Mouse (Mus musculus) macrophage (primary cell): ENCODE data around the gene Aqp3. TPM values are rescaled to one million over a fixed set of nuclear protein-coding genes. Genes with fewer than 3 reads are reported as not detected.

ENCODE experiments used
- H3K27ac ChIP-seq: fragments of 350-480 bp; formaldehyde crosslinking; 2 replicates; pipeline ENCODE4 v1.9.0; 2021
- H3K36me3 ChIP-seq: fragments of 350-480 bp; formaldehyde crosslinking; 2 replicates; pipeline ENCODE4 v1.9.0; 2021; ENCODE audit errors: inconsistent target
- H3K4me3 ChIP-seq: fragments of 350-480 bp; formaldehyde crosslinking; 2 replicates; pipeline ENCODE4 v1.9.0; 2021; ENCODE audit errors: inconsistent target
- H3K79me2 ChIP-seq: fragments of 350-480 bp; formaldehyde crosslinking; 2 replicates; pipeline ENCODE4 v1.9.0; 2021; ENCODE audit errors: inconsistent target
- WGBS: methylation state at CpG from one replicate; pipeline ENCODE4 v1.1.7; 2026; ENCODE audit warnings: inconsistent platforms; ENCODE audit not compliant: missing documents; 5-methylcytosine and 5-hydroxymethylcytosine counted together
- polyA plus RNA-seq: library from polyadenylated mRNA; stranded (reverse); fragments of 250-400 nt; gene quantifications from 3 replicates; pipeline ENCODE4 v1.2.4, GENCODE M21; 2018; ENCODE audit warnings: inconsistent platforms

Gene Aqp3
- polyA plus RNA-seq, 1 experiment from 2014 or later, result not detected

DNA sequence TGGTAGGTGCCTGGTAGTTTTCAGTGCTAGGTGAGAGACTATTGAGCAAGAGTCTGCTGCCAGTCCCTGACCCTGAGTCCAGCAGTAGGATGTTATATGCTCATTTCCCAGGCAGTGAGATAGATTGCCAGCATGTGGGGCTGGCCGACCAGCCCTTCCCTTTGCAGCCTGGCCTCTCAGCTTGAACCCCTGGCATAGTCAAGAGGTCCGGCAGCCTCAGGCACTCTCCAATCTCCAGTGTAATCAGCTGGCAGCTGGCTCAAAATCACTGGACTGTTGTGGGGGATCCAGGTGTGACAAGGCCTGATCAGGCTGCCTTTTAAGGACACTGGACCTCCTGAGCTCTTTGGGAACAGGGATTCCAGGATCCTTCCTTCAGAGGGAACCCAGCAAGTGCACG is 34.6 kb downstream of the Aqp3 start:
- H3K36me3 ChIP-seq, result no peaks in the 10 kb centered on the region
- no peaks in the 10 kb centered on the region for H3K79me2 ChIP-seq
- no peak overlapping the region for H3K27ac ChIP-seq
- 75% methylated on average over 3 of the region's 3 CpGs for WGBS
- no peak overlapping the region for H3K4me3 ChIP-seq

DNA sequence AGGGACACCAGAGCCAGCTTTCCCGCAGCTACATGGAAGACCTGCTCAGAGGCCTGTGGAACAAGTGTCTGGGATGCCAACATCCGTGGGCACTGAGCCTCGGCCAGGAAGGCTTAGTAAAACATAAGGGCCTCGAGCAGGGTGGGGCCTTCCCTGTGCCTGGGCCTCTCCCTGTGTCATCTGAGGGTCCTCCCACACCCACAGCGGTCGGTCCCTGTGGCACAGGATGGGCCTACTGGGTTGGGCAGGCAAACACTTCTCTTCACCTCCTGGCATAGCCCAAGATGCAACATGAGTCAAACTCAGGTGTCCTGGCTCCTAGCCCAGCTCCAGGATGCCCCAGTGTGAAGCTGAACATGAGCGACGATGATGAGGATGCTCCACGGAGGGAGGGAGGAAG is 40.6 kb downstream of the Aqp3 start:
- H3K27ac ChIP-seq, result no peak overlapping the region
- no peak overlapping the region for H3K4me3 ChIP-seq
- H3K36me3 ChIP-seq, result no peaks in the 10 kb centered on the region
- no peaks in the 10 kb centered on the region for H3K79me2 ChIP-seq
- 90% methylated on average over 9 of the region's 9 CpGs for WGBS

DNA sequence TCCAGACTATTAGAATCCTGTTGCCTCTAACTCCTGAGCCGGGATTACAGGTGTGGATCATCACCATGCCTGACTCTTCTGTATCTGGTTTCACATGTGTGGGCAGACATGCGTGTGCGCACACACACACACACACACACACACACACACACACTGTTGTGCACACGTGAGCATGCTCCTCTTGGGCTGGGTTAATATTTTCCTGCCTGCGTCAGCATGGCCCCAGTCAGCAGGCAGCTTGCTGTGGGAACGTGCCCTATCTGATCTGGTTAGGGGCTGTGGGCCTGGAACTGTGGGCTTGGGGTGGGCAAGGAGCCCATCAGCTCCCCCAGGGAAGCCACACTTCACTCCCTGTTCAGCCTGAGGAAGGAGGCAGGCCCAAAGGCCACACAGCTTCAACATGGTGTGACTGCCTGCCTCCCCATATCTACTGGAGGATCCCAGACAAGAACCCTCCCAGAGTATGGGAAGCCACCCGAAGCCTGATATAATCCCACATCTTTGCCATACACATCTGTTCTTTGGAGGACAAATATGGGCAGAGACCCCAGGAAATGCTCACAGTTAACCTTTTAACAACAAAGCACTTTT is 41.1 kb downstream of the Aqp3 start:
- Histone ChIP-seq H3K4me3 (no peak overlapping the region), H3K79me2 (no peaks in the 10 kb centered on the region), H3K36me3 (no peaks in the 10 kb centered on the region), H3K27ac (no peak overlapping the region)
- WGBS, result 98% methylated on average over 7 of the region's 7 CpGs

DNA sequence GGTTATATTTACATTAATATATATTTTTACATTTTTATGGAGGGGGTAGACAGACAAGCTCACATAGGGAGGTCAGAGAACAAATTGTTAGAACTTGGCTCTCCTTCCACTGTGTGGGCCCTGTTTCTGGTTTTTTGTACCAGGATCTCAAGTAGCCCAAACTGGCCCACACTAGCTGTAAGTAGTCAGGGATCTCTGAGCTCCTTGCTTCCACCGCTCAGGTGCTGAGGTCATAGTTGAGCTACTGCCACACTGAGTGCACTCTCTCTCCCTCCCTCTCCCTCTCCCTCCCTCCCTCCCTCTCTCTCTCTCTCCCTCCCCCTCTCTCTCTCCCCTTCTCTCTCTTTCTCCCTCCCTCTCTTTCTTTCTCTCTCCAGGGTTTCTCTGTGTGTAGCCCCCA is 41.7 kb downstream of the Aqp3 start:
- 88% methylated on average over 1 of the region's 1 CpGs for WGBS

DNA sequence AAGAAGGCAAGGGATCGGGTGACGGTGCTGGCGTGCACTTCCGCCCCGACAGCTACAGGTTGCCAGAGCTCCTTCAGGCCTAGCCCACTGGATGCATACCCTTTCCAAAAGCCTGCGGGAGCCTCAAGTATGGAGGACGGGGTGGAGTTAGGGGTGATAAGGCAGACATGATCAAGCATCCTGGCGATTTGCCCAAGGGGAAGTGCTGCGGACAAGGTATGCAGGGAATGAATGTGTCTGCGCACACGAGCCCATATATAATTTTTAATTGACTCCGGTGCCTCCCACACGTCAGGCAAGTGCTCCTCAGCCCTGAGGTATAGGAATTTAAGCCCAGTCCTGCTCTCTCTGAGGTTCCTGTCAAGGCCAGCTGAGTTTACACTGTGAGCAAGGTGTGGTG is 42.9 kb downstream of the Aqp3 start:
- no peaks in the 10 kb centered on the region for H3K79me2 ChIP-seq
- no peak overlapping the region for H3K27ac ChIP-seq
- WGBS, result 89% methylated on average over 13 of the region's 13 CpGs
- no peaks in the 10 kb centered on the region for H3K36me3 ChIP-seq
- no peak overlapping the region for H3K4me3 ChIP-seq

More for the DNA sequence above, 41.7 kb downstream of the Aqp3 start:
- Histone ChIP-seq H3K79me2 (no peaks in the 10 kb centered on the region), H3K27ac (no peak overlapping the region), H3K36me3 (no peaks in the 10 kb centered on the region), H3K4me3 (no peak overlapping the region)

DNA sequence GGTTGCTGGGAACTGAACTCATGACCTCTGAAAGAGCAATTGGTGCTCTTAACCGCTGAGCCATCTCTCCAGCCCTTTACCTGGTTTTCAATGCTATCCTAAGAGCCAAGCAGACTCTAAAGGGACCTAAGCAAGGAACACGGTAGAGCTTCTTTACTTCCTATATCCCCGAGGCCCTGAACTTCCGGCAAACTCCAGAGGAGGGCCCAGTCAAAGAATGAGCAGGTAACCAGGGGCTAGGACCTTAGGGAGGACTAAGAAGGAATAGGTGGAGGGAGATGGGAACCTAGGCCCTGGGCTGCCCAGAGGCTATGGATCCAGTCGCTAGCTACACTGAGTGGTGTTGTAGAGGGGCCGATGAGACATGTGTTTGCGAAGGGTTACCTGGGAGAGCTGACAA is 46.2 kb downstream of the Aqp3 start:
- Histone ChIP-seq H3K4me3 (no peak overlapping the region), H3K79me2 (no peaks in the 10 kb centered on the region), H3K27ac (no peak overlapping the region), H3K36me3 (no peaks in the 10 kb centered on the region)
- WGBS, result 93% methylated on average over 7 of the region's 7 CpGs

DNA sequence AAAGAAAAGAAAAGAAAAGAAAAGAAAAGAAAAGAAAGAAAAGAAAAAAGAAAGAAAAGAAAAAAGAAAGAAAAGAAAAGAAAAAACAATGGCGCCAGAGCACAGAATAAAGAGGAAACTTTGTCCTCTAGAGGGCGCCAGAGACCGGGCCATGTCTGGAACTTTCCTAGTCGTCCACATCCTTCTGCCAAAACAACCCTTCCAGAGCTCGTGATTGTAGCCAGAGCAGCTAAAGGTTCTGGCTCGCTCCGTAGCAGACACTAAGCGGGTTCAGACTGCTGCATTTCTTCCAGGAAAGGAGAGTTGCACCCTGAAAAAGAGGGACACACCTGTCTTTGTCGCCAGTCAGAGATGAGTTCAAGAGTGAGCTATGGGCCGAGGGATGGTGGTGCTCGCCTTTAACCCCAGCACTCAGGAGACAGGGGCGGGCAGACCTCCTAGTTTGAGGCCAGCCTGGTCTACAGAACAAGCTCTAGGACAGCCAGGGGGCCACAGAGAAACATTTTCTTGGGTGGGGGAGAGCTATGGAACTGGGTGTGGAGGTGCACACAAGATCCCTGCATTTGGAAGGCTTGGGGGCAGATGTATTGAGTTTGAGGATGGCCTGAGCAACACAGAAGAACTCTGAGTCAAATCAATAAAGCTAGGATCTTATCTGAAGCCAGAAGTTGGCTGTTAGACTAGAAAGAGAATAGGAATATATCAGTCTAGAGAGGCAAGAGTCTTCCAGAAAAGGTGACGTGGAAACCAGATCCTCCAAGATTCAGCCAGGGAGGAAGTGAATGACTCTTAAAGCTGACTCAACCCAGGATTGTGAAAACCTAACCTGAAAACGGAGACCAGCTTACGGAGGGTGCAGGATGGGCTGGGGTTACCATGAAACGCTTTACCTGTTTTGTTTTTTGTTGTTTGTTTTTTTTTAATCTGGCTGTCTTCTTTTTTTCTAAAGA is 47.0 kb downstream of the Aqp3 start:
- H3K27ac ChIP-seq, result no peak overlapping the region
- no peaks in the 10 kb centered on the region for H3K79me2 ChIP-seq
- 36% methylated on average over 16 of the region's 16 CpGs for WGBS
- H3K36me3 ChIP-seq, result no peaks in the 10 kb centered on the region
- H3K4me3 ChIP-seq, result no peak overlapping the region

DNA sequence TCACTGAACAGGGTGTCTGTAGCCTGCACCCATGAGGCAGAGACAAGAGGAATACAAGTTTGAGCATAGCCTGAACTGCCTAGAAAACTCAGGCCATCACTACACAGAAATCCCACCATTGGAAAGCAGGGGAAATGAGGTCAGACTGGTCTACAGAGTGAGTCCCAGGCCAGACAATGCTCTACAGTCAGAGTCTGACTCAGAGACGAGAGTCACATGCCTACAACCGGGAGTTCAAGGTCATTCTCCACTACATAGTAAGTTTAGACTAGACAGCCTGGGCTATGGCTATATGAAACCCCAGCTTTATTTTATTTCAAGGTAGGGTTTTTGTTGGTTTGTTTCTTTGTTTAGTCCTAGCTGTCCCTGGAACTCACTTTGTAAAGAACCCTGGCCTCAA is 49.1 kb downstream of the Aqp3 start:
- 74% methylated on average over 2 of the region's 2 CpGs for WGBS
- no peak overlapping the region for H3K4me3 ChIP-seq
- no peaks in the 10 kb centered on the region for H3K36me3 ChIP-seq
- no peak overlapping the region for H3K27ac ChIP-seq
- no peaks in the 10 kb centered on the region for H3K79me2 ChIP-seq

DNA sequence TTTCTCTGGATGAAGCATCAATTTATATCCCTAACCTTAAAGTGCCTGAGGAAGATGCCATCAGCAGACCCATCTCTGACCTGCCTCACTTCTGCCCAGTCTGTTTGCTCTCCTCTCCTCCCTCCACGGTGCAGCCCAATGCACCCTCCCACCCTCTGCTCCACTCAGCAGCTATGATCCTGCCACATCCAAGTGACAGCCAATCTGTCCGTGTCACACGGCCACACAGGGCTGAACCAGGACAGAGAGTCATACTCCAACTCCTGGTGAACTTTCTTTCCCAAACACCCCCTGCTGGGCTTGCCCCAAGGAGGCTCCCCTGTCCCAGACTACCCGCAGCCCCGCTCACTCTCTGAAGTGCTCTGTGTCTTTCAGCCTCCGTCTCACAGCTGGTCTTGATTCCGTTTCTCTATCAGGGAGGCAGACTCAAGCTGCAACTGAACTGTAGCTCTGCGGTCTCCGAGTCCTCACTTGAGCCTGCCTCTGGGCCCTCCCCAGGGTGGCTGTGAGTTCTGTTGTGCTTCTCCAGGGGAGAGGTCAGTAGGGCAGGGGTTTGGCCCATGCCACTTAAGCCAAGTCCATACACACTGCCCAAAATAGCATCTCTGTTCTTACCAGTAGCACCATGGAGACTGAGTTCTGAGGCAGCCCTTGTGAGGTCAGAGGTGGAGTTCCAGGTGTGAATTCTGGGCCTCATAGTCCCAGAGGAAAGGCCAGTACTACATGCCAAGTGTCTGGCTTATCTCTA is 50.3 kb downstream of the Aqp3 start, which contains the start of gene Aqp7:
Aqp7 (minus strand) TSS at position 616 of the 748 bp plus-strand sequence.
- no peak within 1 kb of the TSS for H3K27ac ChIP-seq
- 81% methylated on average over 9 of the region's 9 CpGs for WGBS
- no peaks in the 10 kb centered on the region for H3K79me2 ChIP-seq
- no peaks in the 10 kb centered on the region for H3K36me3 ChIP-seq
- no peak within 1 kb of the TSS for H3K4me3 ChIP-seq

DNA sequence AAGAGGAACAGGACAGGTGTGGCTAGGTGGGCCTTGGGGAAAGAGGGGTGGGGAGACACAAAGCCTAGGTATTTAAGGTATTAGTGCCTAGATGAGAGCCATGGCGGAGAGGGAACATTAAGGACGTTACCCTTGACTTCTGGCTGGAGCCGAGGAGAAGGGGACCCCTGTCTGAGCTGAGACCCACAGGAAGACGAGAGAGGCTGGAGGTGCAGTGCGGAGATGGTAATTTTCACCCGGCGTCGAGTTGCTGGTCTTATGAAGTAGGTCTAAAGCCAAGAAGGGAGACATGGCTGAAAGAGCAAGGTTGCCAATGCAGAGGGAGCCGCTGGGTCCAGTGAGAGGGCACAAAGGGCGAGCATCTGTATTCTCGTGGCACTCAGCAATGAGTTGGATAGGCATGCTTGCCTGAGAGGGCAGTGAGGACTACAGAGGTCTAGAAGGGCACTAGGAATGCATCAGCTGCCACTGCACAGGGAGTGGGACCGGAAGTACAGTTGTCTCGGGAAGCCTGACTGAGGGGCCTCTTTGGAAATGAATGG is 51.7 kb downstream of the Aqp3 start:
- Histone ChIP-seq H3K27ac (no peak overlapping the region), H3K79me2 (no peaks in the 10 kb centered on the region), H3K36me3 (no peaks in the 10 kb centered on the region), H3K4me3 (no peak overlapping the region)
- 86% methylated on average over 13 of the region's 13 CpGs for WGBS

DNA sequence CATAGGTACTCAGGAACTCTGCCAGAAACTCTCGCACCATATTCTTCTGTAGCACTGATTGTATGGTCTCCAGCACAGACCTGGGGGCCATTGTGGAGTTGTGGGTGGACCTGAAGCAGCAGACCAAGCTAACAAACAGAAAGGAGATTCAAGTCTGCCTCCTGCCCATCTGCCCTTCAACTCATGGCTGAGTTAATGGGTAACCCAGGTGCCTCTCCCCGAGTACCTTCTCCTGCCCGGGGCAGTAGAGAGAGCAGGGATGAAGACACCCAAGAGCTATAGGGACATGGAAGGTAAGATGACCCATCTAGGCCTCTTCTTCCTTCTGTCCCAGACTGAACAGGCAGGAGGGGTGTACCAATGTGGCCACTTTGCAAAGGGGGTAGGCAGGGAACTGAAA is 52.7 kb downstream of the Aqp3 start:
- no peak overlapping the region for H3K27ac ChIP-seq

DNA sequence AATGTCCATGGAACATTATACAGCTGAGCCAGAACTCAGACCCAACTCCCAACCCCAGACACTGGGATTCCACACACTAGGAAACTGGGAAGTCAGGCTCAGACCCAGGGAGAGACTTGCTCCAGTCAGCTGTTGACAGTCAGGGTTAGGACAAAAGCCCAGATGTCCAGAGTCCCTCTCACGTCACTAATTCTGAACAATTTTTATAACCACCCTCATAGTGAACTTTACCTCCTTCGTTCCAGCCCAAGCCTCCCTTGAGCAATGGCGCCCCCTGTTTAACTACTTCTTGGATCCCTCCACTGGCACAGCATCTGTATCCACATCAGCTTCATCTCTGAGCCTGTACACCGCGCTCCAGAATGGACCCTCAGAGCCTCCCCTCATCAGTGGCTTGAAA is 54.0 kb downstream of the Aqp3 start:
- Histone ChIP-seq H3K36me3 (no peaks in the 10 kb centered on the region), H3K27ac (no peak overlapping the region), H3K4me3 (no peak overlapping the region), H3K79me2 (no peaks in the 10 kb centered on the region)
- WGBS, result 85% methylated on average over 5 of the region's 5 CpGs

More for the DNA sequence above, 52.7 kb downstream of the Aqp3 start:
- Histone ChIP-seq H3K4me3 (no peak overlapping the region), H3K79me2 (no peaks in the 10 kb centered on the region), H3K36me3 (no peaks in the 10 kb centered on the region)
- 93% methylated on average over 3 of the region's 3 CpGs for WGBS

DNA sequence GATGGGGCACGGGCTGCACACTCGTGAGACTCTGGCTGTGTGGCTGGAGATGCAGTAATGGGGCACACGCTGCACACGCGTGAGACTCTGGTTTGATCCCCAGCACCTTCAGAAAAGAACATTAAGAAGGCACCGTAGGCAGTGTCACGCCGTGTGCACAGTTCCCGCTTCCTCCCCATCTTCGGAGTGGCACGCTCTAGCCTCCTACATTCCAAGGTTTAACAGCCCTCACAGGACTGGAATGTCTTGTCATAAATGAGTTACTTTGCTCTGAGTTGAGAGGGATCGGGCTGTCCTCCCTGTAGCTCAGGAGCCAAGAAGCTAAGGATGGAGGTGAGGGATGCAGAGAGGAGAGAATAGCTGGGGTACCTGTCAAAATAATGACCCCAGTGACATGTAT is 55.1 kb downstream of the Aqp3 start:
- Histone ChIP-seq H3K27ac (no peak overlapping the region), H3K36me3 (no peaks in the 10 kb centered on the region), H3K4me3 (no peak overlapping the region), H3K79me2 (no peaks in the 10 kb centered on the region)
- WGBS, result 89% methylated on average over 12 of the region's 12 CpGs
